Mouse (Mus musculus) midbrain, embryonic 11.5 days (tissue): ENCODE measurements around the gene Add1. TPM values are rescaled to one million over a fixed set of nuclear protein-coding genes. Genes with fewer than 3 reads are reported as not detected.
"Not testable (repeated sequence)": the region's sequence is repeated elsewhere in the genome, so short reads cannot be mapped to it uniquely, and the experiment has no call there.

Experiments
- ATAC-seq: fragments of 200-750 bp; cut with Nextera tagmentation; 2 replicates; pipeline ENCODE4 v1.8.0; 2017; ENCODE audit warnings: moderate TSS enrichment, moderate library complexity; ENCODE audit not compliant: low FRiP score
- DNase-seq: peaks from one replicate; pipeline ENCODE4 v3.0.0; 2015; ENCODE audit warnings: low spot score; ENCODE audit errors: missing footprints
- H3K27ac ChIP-seq: fragments of 300-500 bp; sonication (generic); 2 replicates; pipeline ENCODE4 v1.5.1; 2014; ENCODE audit warnings: low read depth, low read length
- H3K27me3 ChIP-seq: fragments of 300-500 bp; sonication (generic); 2 replicates; pipeline ENCODE4 v1.6.1; 2014; ENCODE audit warnings: mild to moderate bottlenecking, low read length, moderate library complexity, mixed read lengths; ENCODE audit not compliant: control insufficient read depth, insufficient read depth
- H3K36me3 ChIP-seq: fragments of 300-500 bp; sonication (generic); 2 replicates; pipeline ENCODE4 v1.6.1; 2014; ENCODE audit warnings: mild to moderate bottlenecking, low read length, moderate library complexity, mixed read lengths; ENCODE audit not compliant: control insufficient read depth, insufficient read depth
- H3K4me1 ChIP-seq: fragments of 300-500 bp; sonication (generic); 2 replicates; pipeline ENCODE4 v1.6.1; 2014; ENCODE audit warnings: low read length; ENCODE audit not compliant: control insufficient read depth, insufficient read depth
- H3K4me2 ChIP-seq: fragments of 300-500 bp; sonication (generic); 2 replicates; pipeline ENCODE4 v1.6.1; 2014; ENCODE audit warnings: mild to moderate bottlenecking, moderate library complexity
- H3K4me3 ChIP-seq: fragments of 300-500 bp; sonication (generic); 2 replicates; pipeline ENCODE4 v1.5.1; 2014; ENCODE audit warnings: low read depth, low read length
- H3K9ac ChIP-seq: fragments of 300-500 bp; sonication (generic); 2 replicates; pipeline ENCODE4 v1.6.1; 2014; ENCODE audit warnings: low read length
- H3K9me3 ChIP-seq: fragments of 300-500 bp; sonication (generic); 2 replicates; pipeline ENCODE4 v1.6.1; 2016; ENCODE audit warnings: low read length; ENCODE audit not compliant: control insufficient read depth
- WGBS: fragments of 180-500 bp; shearing (Covaris S2); extraction: QIAGEN DNeasy Blood & Tissue Kit; methylation state at CpG from one replicate; pipeline ENCODE4 v1.1.7; 2014; 5-methylcytosine and 5-hydroxymethylcytosine counted together
- polyA plus RNA-seq: library from polyadenylated mRNA; unstranded; fragments of >200 nt; fragmentation: Nextera tagmentation; extraction: Ambion mirVana; gene quantifications from 2 replicates; pipeline ENCODE4 v1.2.1, GENCODE M21; 2014

Gene Add1
- polyA plus RNA-seq, 1 experiment from 2014 or later: 160 TPM

DNA sequence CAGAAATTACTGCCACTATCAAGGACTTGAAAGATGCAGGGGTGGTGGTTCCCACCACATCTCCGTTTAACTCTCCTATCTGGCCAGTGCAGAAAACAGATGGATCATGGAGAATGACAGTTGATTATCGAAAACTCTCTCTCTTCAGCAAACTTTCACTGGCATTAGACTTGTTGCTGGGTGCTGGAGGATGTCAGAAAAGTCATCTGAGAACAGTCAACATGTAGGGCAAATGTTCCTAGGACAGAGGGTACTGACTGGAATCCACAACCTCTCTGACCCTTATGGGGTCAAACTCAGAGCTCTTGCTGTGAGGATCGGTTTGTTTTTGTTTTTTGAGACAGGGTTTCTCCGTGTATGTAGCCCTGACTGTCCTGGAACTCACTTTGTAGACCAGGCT, 896 bp upstream of the Add1 start:
- H3K27ac ChIP-seq: peak overlapping the region; percentile 88
- H3K4me1 ChIP-seq: peaks cover 14% of the 10 kb centered on the region
- not testable (repeated sequence) for H3K4me3 ChIP-seq, ATAC-seq, H3K27me3 ChIP-seq, H3K36me3 ChIP-seq, H3K9me3 ChIP-seq, DNase-seq
- 39% methylated on average over 4 of the region's 4 CpGs for WGBS
- H3K9ac ChIP-seq: peak overlapping the region; percentile 83
- H3K4me2 ChIP-seq: peak overlapping the region; percentile 73

DNA sequence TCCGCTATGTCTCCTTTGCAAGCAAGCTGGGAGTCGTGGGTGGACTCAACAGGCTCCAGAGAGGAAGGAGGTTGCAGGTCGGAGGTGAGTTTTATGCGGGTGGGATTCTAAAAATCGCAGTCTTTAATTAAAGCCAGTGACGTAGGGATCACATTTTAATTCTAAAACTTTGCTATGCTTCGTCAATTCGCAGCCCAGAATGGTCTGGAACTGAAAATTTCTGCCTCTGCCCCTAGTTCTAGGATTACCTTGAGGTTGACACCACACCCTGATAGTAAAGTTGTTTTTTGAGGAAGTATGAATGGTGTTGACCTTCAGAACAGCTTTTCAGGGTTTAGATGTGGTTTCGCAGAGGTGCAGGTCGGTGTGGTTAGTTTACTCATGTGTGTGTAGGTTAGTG, 1.3 kb downstream of the Add1 start:
- Histone ChIP-seq H3K9ac (peak overlapping the region; percentile 97), H3K27ac (no peak overlapping the region), H3K36me3 (no peaks in the 10 kb centered on the region), H3K4me2 (peak overlapping the region; percentile 73), H3K9me3 (no peaks in the 10 kb centered on the region), H3K4me3 (peak overlapping the region; percentile 95), H3K4me1 (peaks cover 14% of the 10 kb centered on the region), H3K27me3 (no peaks in the 10 kb centered on the region)
- 50% methylated on average over 10 of the region's 10 CpGs for WGBS
- DNase-seq: no peak
- ATAC-seq: no peak

DNA sequence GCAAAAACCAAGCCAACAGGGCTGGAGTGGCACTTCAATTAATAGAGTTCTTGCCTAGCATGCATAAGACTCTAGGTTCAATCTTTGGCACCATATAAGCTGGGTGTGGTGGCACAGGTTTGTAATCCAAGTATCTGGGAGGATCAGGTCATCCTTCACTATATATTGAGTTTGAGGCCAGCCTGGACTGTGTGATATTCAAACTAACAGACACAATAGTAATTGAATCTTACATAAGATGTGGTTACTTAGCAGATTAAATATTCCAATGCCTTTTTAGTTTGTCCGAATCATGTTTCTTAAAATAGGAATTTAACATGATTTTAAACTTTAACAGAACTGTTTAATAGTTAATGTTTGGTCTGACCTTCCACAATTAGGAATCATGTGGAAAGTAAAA, 2.8 kb downstream of the Add1 start:
- H3K36me3 ChIP-seq: no peaks in the 10 kb centered on the region
- no peaks in the 10 kb centered on the region for H3K9me3 ChIP-seq
- no peaks in the 10 kb centered on the region for H3K27me3 ChIP-seq
- no peak overlapping the region for H3K4me3 ChIP-seq
- 92% methylated on average over 1 of the region's 1 CpGs for WGBS
- DNase-seq (no peak), ATAC-seq (no peak)
- H3K27ac ChIP-seq: no peak overlapping the region
- H3K9ac ChIP-seq: no peak overlapping the region
- H3K4me1 ChIP-seq: peaks cover 14% of the 10 kb centered on the region
- H3K4me2 ChIP-seq: no peak overlapping the region

DNA sequence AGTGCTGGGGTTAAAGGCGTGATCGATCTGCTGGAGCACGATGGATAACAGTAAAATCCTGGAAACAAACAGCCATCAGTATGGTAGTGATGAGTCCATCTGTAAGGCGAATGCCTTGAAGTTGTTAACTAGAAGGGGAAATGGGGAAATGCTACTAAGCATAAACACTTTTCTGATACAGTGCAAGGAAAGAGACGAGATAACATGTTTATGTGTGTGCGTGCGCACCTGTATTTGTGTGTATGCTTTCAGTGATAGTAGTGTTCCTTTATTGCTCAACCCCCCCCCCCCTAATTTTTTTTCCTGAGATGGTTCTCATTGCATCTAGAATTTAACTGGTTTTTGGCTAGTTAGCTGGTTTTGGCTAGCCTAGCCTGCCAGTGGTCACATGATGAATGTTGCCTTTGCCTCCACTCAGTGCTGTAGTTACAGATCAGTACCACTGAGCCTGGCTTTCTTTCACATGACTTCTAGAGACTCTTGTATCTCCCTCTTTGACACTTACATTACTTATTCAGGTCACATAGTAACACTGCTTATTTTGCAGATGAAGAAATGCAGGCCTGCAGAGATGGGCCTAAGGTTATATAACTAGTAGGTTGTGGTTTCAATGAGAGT, 4.7 kb downstream of the Add1 start:
- Histone ChIP-seq H3K36me3 (no peaks in the 10 kb centered on the region), H3K9ac (no peak overlapping the region), H3K4me1 (peaks cover 12% of the 10 kb centered on the region), H3K27me3 (no peaks in the 10 kb centered on the region), H3K4me3 (no peak overlapping the region), H3K4me2 (no peak overlapping the region), H3K9me3 (no peaks in the 10 kb centered on the region), H3K27ac (no peak overlapping the region)
- DNase-seq (no peak), ATAC-seq (no peak)
- WGBS: 95% methylated on average over 7 of the region's 7 CpGs

DNA sequence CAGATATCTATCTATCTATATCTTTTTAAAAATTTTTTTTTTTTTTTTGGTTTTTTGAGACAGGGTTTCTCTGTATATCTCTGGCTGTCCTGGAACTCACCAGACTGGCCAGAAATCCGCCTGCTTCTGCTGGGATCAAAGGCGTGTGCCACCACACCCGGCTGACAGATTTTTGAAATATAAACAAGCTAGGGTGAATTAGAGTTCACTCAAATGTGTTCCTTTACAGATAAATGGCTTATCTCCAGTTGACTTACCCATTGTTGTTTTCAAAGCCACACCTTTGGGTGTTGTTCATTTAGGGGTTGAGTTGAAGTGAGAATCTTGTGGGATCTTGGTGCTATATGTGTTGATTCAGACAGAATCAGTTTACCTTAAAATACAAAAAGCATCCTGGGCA, 5.9 kb downstream of the Add1 start:
- Histone ChIP-seq H3K36me3 (no peaks in the 10 kb centered on the region), H3K4me1 (peaks cover 12% of the 10 kb centered on the region), H3K4me3 (no peak overlapping the region), H3K27ac (no peak overlapping the region), H3K27me3 (no peaks in the 10 kb centered on the region), H3K4me2 (no peak overlapping the region), H3K9ac (no peak overlapping the region), H3K9me3 (no peaks in the 10 kb centered on the region)
- no peak for ATAC-seq
- WGBS: 86% methylated on average over 3 of the region's 3 CpGs
- no peak for DNase-seq

DNA sequence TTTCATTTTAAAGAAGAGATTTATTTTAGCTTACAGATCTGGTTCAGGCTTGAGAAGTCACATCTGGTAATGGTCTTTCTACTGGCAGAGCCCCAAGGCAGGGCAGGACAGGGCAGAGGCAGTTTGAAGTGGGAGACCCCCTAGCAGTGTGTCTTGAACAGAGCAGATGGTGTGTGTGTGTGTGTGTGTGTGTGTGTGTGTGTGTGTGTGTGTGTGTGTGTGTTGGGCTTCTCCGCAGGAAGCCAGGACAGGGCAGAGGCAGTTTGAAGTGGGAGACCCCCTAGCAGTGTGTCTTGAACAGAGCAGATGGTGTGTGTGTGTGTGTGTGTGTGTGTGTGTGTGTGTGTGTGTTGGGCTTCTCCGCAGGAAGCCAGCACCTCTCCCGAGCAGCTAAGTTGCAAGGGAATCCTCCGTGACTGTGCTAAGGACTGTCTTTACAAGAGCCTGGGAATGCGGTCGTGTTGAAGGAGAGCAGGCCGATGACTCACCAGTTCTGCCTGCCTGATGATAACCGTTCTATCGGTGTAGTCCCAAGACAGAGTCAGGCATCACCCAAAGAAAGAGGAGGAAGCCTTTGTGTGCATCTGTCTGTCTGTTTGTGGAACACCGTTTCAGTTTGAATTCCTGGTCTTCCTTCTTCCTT, 8.3 kb downstream of the Add1 start:
- not testable (repeated sequence) for DNase-seq, H3K4me3 ChIP-seq, H3K4me2 ChIP-seq, H3K27me3 ChIP-seq, H3K9ac ChIP-seq, ATAC-seq, H3K36me3 ChIP-seq, H3K27ac ChIP-seq, H3K4me1 ChIP-seq, H3K9me3 ChIP-seq
- WGBS: 54% methylated on average over 10 of the region's 10 CpGs

DNA sequence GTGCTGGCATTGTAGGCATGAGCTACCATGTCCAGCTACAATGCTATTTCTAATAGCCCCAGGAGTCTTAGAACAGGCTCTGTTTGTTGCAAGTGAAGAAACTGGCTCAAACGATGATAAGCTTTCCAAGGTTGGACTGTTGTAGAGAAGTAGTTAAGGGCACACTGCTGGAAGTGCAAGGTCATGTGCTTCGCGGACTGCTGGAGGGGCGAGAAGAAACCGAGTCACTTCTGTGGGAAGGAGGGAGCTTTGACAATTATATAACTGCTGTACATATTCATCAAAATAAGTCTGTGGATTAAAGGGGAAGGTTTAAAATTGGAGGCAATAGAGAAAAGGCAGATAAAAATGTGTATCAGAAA, 8.8 kb downstream of the Add1 start:
- Histone ChIP-seq H3K27me3 (no peaks in the 10 kb centered on the region), H3K4me2 (no peak overlapping the region), H3K36me3 (no peaks in the 10 kb centered on the region), H3K9me3 (no peaks in the 10 kb centered on the region), H3K4me3 (no peak overlapping the region), H3K9ac (no peak overlapping the region), H3K27ac (no peak overlapping the region), H3K4me1 (peaks cover 5% of the 10 kb centered on the region)
- 82% methylated on average over 5 of the region's 5 CpGs for WGBS
- DNase-seq (no peak), ATAC-seq (no peak)

DNA sequence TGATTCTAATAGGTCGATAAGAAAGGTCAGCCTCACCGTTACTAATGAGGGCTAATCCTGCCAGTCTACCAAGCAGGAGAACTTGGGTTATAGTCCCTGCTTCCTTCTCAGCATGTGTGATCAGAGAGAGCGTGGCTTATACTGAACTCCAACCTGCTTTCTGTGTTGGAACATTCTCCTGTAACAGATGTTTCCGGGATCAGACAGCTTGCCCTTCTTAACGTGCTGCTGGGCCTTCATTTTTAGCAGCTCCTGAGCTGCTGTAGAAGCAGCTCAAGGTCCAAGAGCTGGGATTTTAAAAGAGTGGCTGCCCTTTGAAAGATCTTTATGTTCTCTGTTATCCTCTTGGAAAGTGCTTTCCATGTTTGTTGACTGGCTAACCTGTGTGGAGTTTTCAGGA, 11.8 kb downstream of the Add1 start:
- H3K4me2 ChIP-seq: no peak overlapping the region
- DNase-seq (no peak), ATAC-seq (no peak)
- 63% methylated on average over 5 of the region's 5 CpGs for WGBS
- H3K27me3 ChIP-seq: no peaks in the 10 kb centered on the region
- no peak overlapping the region for H3K4me3 ChIP-seq
- H3K36me3 ChIP-seq: no peaks in the 10 kb centered on the region
- no peak overlapping the region for H3K9ac ChIP-seq
- no peak overlapping the region for H3K27ac ChIP-seq
- no peaks in the 10 kb centered on the region for H3K9me3 ChIP-seq
- H3K4me1 ChIP-seq: peaks cover 12% of the 10 kb centered on the region

DNA sequence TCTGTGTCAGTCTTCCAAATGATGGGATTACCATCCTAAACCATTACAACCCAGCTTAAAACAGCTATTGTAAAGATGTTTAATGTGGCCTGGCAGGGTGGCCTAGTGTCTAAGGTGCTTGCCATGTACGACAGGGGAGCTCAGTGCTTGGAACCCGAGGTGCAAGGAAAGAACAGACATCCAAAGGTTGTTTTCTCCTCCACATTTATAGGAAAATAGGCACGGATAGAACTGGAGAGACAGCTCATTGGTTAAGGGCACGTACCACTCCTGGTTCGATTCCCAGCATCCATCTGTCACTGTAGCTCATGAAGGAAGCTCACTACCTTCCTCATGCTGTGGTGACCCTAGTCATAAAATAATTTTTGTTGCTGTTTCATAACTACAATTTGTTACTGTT, 14.4 kb downstream of the Add1 start:
- H3K9ac ChIP-seq: no peak overlapping the region
- H3K27ac ChIP-seq: no peak overlapping the region
- no peaks in the 10 kb centered on the region for H3K36me3 ChIP-seq
- ATAC-seq (no peak), DNase-seq (no peak)
- WGBS: 66% methylated on average over 5 of the region's 5 CpGs
- no peaks in the 10 kb centered on the region for H3K9me3 ChIP-seq
- H3K4me1 ChIP-seq: peaks cover 20% of the 10 kb centered on the region
- H3K27me3 ChIP-seq: no peaks in the 10 kb centered on the region
- no peak overlapping the region for H3K4me2 ChIP-seq
- no peak overlapping the region for H3K4me3 ChIP-seq
